Mouse (Mus musculus): ENCODE data around the gene Fam24a.

DNA sequence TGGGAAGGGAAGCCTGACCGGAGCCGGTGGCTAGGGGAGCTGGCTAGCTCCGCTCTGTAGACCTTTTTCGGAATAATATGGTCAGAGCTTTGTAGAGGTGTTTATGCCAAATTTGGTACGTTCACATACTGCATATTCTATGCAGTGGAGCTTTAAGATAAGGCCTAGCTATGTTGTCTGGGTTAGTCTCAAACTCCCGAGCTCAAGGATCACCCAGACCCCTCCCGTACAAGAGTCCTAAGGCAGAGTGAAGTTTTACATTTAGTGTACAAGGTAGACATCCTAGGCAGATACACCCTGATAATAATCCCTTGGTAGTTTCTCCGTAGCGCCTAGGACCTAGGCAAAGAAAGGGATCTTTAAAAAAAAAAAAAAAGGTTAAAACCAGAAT, 37.8 kb downstream of the Fam24a start:
- TF ChIP-seq POLR2A (IDR thresholded peaks at IDR 0.05; ENCODE audit: borderline replicate concordance, control insufficient read depth, low read depth, low read length) (no peak), CTCF (IDR thresholded peaks at IDR 0.05; ENCODE audit: control insufficient read depth, insufficient read depth, low read length) (no peak)
